Mouse (Mus musculus) stomach, embryonic 14.5 days (tissue): ENCODE data around the gene Dexi. TPM values are rescaled to one million over a fixed set of nuclear protein-coding genes. Genes with fewer than 3 reads are reported as not detected.

ENCODE experiments used
- ATAC-seq: fragments of 200-750 bp; cut with Nextera tagmentation; 2 replicates; pipeline ENCODE4 v1.8.0; 2017; ENCODE audit warnings: low read depth, moderate TSS enrichment; ENCODE audit not compliant: insufficient number of reproducible peaks, insufficient read depth, low FRiP score
- H3K27ac ChIP-seq: fragments of 300-500 bp; sonication (generic); 2 replicates; pipeline ENCODE4 v1.5.1; 2014; ENCODE audit warnings: mild to moderate bottlenecking, low read length, moderate library complexity, mixed read lengths
- H3K27me3 ChIP-seq: fragments of 300-500 bp; sonication (generic); 2 replicates; pipeline ENCODE4 v1.6.1; 2014; ENCODE audit warnings: low read length, control low read depth, mixed read lengths; ENCODE audit not compliant: control insufficient read depth, insufficient read depth
- H3K36me3 ChIP-seq: fragments of 300-500 bp; sonication (generic); 2 replicates; pipeline ENCODE4 v1.6.1; 2014; ENCODE audit warnings: mild to moderate bottlenecking, control low read depth, low read length, moderate library complexity, mixed read lengths; ENCODE audit not compliant: control insufficient read depth, insufficient read depth
- H3K4me1 ChIP-seq: fragments of 300-500 bp; sonication (generic); 2 replicates; pipeline ENCODE4 v1.6.1; 2014; ENCODE audit warnings: low read length, control low read depth, mixed read lengths; ENCODE audit not compliant: control insufficient read depth, insufficient read depth
- H3K4me2 ChIP-seq: fragments of 300-500 bp; sonication (generic); replicated peaks from 2 replicates; pipeline ENCODE4 v1.6.1; 2014; ENCODE audit warnings: low read depth, low read length, control low read depth
- H3K4me3 ChIP-seq: fragments of 300-500 bp; sonication (generic); 2 replicates; pipeline ENCODE4 v1.5.1; 2014; ENCODE audit warnings: low read depth, low read length, control low read depth
- H3K9ac ChIP-seq: fragments of 300-500 bp; sonication (generic); replicated peaks from 2 replicates; pipeline ENCODE4 v1.6.1; 2014; ENCODE audit warnings: low read depth, mild to moderate bottlenecking, control low read depth, low read length, moderate library complexity, mixed read lengths
- H3K9me3 ChIP-seq: fragments of 300-500 bp; sonication (generic); 2 replicates; pipeline ENCODE4 v1.6.1; 2016; ENCODE audit warnings: low read depth, low read length, control low read depth; ENCODE audit not compliant: control insufficient read depth
- WGBS: fragments of 180-500 bp; shearing (Covaris S2); extraction: QIAGEN DNeasy Blood & Tissue Kit; methylation state at CpG from one replicate; pipeline ENCODE4 v1.1.7; 2014; 5-methylcytosine and 5-hydroxymethylcytosine counted together
- polyA plus RNA-seq: library from polyadenylated mRNA; unstranded; fragments of >200 nt; fragmentation: Nextera tagmentation; extraction: Ambion mirVana; gene quantifications from 2 replicates; pipeline ENCODE4 v1.2.1, GENCODE M21; 2014

Dexi gene
- 25.9 and 28.6 TPM in 2 replicates for polyA plus RNA-seq

DNA sequence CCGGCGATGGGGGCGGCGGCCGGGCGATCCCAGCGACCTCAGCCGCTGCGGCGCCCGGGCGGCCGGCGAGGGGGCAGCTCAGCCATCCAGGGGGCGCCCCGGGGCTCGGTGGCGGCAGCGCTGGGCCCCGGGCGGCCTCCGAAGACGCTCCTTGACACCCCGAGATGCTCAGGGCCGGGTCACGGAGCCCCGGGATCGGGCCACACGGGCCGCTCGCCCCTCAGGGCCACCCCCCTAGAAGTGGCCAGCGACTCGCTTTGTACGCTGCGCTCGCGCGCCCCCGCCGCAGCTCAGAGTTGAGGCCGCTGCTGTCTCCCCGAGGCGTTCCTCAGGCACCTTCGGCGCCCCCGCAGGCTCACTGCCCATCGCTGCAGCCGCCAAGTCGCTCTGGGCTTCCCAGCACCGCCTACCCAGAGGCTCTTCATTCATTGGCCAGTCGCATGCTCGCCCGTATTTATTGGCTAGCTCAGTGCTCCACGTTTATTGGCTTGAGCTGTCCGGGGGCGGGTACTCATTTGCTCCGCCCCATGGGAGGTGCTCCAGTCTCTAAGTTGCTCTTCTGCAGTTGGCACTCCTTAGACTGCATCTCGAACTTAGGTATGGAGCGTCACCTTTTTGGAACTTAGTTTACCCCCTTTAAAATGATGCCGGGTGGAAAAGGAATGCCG, at the start of gene Dexi:
Gene Dexi, minus strand, starts transcription at position 357 of the 668 bp plus-strand sequence.
- peak within 1 kb of the TSS; percentile 72 for H3K4me3 ChIP-seq
- H3K27me3 ChIP-seq: no peaks in the 10 kb centered on the region
- WGBS: under 1% methylated on average over 55 of the region's 61 CpGs
- peak within 1 kb of the TSS; percentile 98 for H3K4me2 ChIP-seq
- H3K4me1 ChIP-seq: peaks cover 29% of the 10 kb centered on the region
- peak within 1 kb of the TSS; percentile 83 for H3K27ac ChIP-seq
- H3K36me3 ChIP-seq: no peaks in the 10 kb centered on the region
- peak; percentile 96 for ATAC-seq
- H3K9ac ChIP-seq: peak within 1 kb of the TSS; percentile 89
- no peaks in the 10 kb centered on the region for H3K9me3 ChIP-seq

- Histone ChIP-seq H3K4me1 (no peaks in the 10 kb centered on the region), H3K27ac (no peak overlapping the region), H3K9me3 (no peaks in the 10 kb centered on the region), H3K9ac (no peak overlapping the region), H3K4me2 (no peak overlapping the region), H3K4me3 (no peak overlapping the region), H3K36me3 (no peaks in the 10 kb centered on the region; the same call in 1 of the 2 replicates), H3K27me3 (no peaks in the 10 kb centered on the region)
- ATAC-seq: no peak
- WGBS: 78% methylated on average over 3 of the region's 3 CpGs
Observed at GRCm38 (mm10) chr16:10586546-10586945, 43.7 kb upstream of the Dexi start.

DNA sequence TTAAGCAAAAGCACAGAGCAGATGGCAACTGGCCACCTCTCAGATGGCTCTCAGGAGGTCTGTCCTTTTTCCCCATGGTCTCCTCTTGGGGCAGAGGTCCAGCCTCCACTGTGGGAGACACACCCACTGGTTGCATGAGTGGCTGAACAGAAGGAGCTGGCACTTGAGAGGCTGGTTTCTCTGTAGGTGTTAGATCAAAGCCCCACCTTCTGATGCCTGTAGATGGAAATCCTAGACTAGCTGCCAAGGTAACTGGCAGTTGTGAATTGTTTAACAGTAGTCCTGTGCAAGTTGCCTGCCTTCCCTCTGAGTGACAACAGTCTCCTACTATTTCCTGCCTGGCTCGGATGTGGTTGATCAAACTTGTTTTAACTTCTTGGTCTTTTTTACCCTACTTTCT, 42.3 kb upstream of the Dexi start:
- WGBS: 68% methylated on average over 1 of the region's 1 CpGs
- no peaks in the 10 kb centered on the region for H3K4me1 ChIP-seq
- H3K4me3 ChIP-seq: no peak overlapping the region
- H3K9me3 ChIP-seq: no peaks in the 10 kb centered on the region
- no peaks in the 10 kb centered on the region for H3K27me3 ChIP-seq
- no peak overlapping the region for H3K4me2 ChIP-seq
- H3K36me3 ChIP-seq: peaks cover 7% of the 10 kb centered on the region; the same call in 1 of the 2 replicates
- H3K27ac ChIP-seq: no peak overlapping the region
- no peak for ATAC-seq
- H3K9ac ChIP-seq: no peak overlapping the region

GRCm38 (mm10) chr16:10581234-10581898, 38.5 kb upstream of the Dexi start:
- H3K36me3 ChIP-seq: peaks cover 10% of the 10 kb centered on the region; the same call in 1 of the 2 replicates
- no peak overlapping the region for H3K4me2 ChIP-seq
- no peak overlapping the region for H3K4me3 ChIP-seq
- no peak overlapping the region for H3K27ac ChIP-seq
- WGBS: 78% methylated on average over 2 of the region's 2 CpGs
- H3K9ac ChIP-seq: no peak overlapping the region
- H3K4me1 ChIP-seq: no peaks in the 10 kb centered on the region
- ATAC-seq: no peak
- H3K27me3 ChIP-seq: no peaks in the 10 kb centered on the region
- H3K9me3 ChIP-seq: no peaks in the 10 kb centered on the region

GRCm38 (mm10) chr16:10578376-10578775, 35.5 kb upstream of the Dexi start:
- H3K27ac ChIP-seq: no peak overlapping the region
- H3K9ac ChIP-seq: no peak overlapping the region
- no peaks in the 10 kb centered on the region for H3K4me1 ChIP-seq
- WGBS: 42% methylated on average over 1 of the region's 1 CpGs
- no peak overlapping the region for H3K4me2 ChIP-seq
- peaks cover 10% of the 10 kb centered on the region; the same call in 1 of the 2 replicates for H3K36me3 ChIP-seq
- H3K9me3 ChIP-seq: no peaks in the 10 kb centered on the region
- no peaks in the 10 kb centered on the region for H3K27me3 ChIP-seq
- no peak overlapping the region for H3K4me3 ChIP-seq
- no peak for ATAC-seq

DNA sequence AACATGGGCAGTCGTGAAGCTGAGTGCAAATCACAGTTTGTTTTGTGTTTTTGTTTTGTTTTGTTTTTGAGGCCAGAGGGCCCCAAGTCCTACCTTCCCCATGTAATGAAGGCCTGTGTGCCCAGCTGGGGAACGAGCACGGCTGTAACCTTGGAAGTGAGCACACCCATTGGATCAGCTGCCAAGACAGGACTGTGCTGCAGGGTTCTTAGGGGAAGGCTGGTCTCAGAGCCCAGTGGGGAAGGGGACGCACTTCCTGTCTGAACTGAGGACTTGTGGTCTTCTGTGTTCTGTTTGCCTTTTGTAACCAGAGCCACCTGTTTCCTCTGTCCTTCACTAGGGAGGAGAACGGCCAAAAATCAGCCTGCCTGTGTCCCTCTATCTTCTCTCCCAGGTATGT, 34.7 kb upstream of the Dexi start:
- Histone ChIP-seq H3K36me3 (peaks cover 10% of the 10 kb centered on the region; the same call in 1 of the 2 replicates), H3K4me3 (no peak overlapping the region), H3K9ac (no peak overlapping the region), H3K9me3 (no peaks in the 10 kb centered on the region), H3K27me3 (no peaks in the 10 kb centered on the region), H3K4me2 (no peak overlapping the region), H3K4me1 (no peaks in the 10 kb centered on the region), H3K27ac (no peak overlapping the region)
- WGBS: 68% methylated on average over 5 of the region's 5 CpGs
- no peak for ATAC-seq

- no peak overlapping the region for H3K4me3 ChIP-seq
- H3K27me3 ChIP-seq: no peaks in the 10 kb centered on the region
- H3K9me3 ChIP-seq: no peaks in the 10 kb centered on the region
- no peak overlapping the region for H3K9ac ChIP-seq
- ATAC-seq: no peak
- H3K27ac ChIP-seq: no peak overlapping the region
- no peaks in the 10 kb centered on the region for H3K4me1 ChIP-seq
- H3K36me3 ChIP-seq: peaks cover 7% of the 10 kb centered on the region; the same call in 1 of the 2 replicates
- WGBS: 94% methylated on average over 4 of the region's 4 CpGs
- H3K4me2 ChIP-seq: no peak overlapping the region
Observed at GRCm38 (mm10) chr16:10575915-10576314, 33.1 kb upstream of the Dexi start.

- Histone ChIP-seq H3K4me3 (no peak overlapping the region), H3K27me3 (no peaks in the 10 kb centered on the region), H3K4me2 (no peak overlapping the region), H3K4me1 (no peaks in the 10 kb centered on the region), H3K9me3 (no peaks in the 10 kb centered on the region), H3K36me3 (peaks cover under 1% of the 10 kb centered on the region; the same call in 1 of the 2 replicates), H3K9ac (no peak overlapping the region), H3K27ac (no peak overlapping the region)
- WGBS: 77% methylated on average over 2 of the region's 2 CpGs
- no peak for ATAC-seq
Observed at GRCm38 (mm10) chr16:10574936-10575335, 32.1 kb upstream of the Dexi start.
